Mouse (Mus musculus): ENCODE measurements around the gene Ticam1.

Gene Ticam1

DNA sequence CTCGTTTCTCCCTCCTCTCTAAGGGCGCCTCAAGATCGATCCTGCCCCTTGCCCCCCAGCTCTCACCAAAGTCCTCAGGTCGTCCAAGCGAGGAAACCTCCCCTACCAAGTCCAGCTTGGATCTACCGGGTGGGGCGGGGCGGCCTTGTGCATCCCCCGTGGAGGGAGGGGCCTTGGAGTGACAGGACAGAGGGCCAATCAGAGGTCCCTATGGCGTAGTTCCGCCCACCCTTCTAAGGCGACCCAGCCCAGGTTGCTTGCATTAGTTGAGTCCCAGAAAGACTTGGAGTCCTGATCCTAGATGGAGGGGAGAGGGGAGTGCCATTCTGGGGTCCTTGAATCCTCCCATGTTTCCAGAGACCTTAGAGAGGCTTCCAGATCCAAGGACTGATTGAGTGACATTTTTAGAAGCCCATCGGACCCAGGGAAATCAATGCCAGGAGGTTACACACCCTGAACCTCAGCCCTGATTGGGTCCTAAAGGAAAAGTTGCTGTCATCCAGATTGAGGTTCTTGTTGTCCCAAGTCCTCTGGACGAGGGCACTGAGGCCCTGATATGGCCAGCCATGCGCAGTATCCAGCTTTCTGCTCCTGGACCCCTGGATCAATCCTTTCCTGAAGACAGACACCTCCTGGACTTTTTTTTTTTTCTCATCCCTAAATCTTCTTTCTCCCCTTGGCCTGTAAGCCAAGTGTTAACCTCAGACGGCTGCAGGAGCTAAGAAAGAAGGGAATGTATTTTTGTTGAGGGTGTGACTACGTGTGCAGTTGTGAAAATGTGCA, 14.0 kb upstream of the Ticam1 start:
- DNase-seq (ENCODE audit: low read depth, low spot score): peak; percentile 92

- DNase-seq (ENCODE audit: low read depth, low spot score): peak; percentile 70
Measured at GRCm38 (mm10) chr17:56289371-56290331, 13.1 kb upstream of the Ticam1 start.

DNA sequence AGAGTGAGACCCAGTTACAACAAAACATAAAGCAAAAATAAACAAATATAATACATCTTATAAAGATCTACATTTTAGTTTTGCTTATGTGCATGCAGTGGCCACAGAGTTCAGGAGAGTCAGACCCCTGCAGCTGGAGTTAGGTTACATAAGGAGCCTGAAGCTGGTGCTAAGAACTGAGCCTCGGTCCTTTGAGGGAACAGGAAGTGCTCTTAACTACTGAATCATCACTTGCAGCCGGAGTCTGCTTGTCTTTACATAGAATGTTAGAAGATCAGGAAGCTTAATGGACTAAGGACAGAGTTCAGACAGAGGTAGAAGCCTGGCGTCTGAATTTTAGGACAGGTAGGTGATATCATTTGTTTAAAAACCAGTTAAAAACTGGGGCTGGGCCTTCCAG, 12.3 kb upstream of the Ticam1 start:
- no peak for DNase-seq (ENCODE audit: low read depth, low spot score)

GRCm38 (mm10) chr17:56287830-56288229, 11.2 kb upstream of the Ticam1 start:
- no peak for DNase-seq (ENCODE audit: low read depth, low spot score)

GRCm38 (mm10) chr17:56285995-56286394, 9.4 kb upstream of the Ticam1 start:
- no peak for DNase-seq (ENCODE audit: low read depth, low spot score)

DNA sequence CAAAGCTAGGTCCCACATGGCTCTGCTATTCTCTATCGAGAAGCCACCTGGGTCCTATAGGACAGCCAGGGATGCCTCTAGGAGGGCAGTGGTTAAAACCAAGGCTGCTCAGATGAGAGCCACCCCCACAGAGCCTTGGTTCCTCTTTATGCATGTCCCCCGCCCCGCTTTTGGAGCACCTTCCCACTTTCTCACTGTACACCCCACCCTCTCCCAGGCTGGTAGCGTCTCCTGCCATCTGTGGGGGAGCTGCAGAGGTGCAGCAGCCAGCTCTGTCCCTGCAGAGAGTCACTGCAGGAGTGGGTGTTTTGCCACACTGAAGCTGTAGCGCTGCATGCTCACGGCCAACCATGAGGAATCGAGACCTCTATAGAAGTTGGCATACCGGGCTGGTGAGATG, 6.7 kb upstream of the Ticam1 start:
- DNase-seq (ENCODE audit: low read depth, low spot score): no peak

DNA sequence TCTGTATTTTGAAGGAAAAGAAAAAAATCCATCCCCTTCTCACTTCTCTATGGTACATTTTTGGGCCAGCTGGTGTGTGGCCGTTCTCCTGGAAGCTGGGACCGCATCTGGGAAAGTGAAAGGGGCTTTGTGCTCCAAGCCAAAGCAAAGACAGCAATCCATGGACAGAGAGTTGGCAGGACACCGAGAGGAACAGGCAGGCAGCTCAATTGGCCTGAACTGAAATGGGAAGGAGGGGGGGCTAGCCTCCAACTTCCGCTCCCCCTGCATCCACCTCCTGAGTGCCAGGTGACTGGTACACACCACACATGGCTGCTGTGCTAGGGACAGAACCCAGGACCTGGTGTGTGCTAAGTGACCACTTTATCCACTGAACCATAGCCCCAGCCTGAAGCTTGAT, 6.2 kb upstream of the Ticam1 start:
- DNase-seq (ENCODE audit: low read depth, low spot score): no peak

DNA sequence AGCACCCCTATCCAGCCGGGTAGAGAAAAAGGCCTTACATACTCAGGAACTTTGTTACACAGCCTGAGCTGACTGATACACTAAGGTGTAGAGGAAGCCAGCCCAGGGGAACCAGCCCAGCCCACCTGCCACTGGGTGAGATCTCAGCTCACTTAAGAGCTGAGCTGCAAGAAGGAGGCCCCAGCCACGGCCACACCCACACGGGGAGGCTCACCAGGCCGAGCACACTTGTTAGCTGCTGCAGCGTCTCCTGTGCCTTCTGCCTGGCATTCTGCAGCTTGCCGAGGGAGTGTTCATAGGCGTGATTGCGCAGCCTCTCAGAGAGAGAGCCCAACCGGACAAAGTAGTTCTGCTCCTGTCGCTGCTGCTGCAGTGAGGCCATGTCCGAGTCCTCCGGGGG, 4.6 kb upstream of the Ticam1 start:
- DNase-seq (ENCODE audit: low read depth, low spot score): no peak

GRCm38 (mm10) chr17:56279481-56280155, 3.0 kb upstream of the Ticam1 start:
- DNase-seq (ENCODE audit: low read depth, low spot score): no peak

GRCm38 (mm10) chr17:56278340-56278739, 1.8 kb upstream of the Ticam1 start:
- no peak for DNase-seq (ENCODE audit: low read depth, low spot score)

- DNase-seq (ENCODE audit: low read depth, low spot score): no peak
Measured at GRCm38 (mm10) chr17:56277567-56277893, 944 bp upstream of the Ticam1 start.

DNA sequence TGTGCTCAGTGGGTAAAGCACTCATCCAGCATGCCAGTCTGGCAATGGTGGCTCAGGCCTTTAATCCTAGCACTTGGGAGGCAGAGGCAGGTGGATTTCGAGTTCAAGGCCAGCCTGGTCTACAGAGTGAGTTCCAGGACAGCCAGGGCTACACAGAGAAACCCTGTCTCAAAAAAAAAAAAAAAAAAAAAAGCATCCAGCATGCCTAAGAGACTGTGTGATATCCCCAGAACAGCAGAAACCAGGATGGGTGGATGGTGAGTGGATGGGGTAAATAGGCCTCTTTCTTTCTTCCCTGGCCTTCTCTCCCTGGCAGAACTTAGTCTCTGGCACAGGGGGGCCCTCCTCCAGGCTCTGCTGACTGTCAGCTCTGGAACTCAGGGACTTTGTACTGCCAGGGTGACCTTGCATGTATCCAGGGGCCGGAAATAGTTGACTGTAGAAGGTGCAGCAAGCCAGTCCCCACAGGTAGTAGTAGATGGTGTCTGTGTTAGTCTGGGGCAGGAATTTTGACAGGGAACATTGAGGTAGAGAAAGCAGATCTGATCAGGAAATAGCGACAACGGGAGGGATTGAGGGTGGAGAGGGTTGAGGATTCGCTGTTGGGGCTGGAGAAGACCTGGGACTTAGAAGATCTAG, 625 bp downstream of the Ticam1 start:
- no peak for DNase-seq (ENCODE audit: low read depth, low spot score)

DNA sequence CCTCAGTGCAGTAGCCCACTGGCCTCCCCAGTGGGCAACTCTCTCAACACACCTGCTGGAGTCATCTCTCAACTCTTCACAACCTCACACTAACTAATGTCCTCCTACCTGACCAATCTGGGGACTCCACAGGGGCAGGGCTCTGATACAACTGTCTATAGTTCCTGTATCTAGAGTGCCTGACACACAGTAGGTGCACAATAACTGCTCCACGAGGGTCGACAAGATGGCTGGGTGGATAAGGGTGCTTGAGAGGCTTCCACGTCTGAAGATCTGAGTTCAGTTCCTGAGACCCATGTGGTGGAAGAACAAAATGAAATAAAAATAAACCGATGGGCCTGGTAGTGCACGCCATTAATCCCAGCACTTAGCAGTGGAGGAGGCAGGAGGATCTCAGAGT, 2.6 kb downstream of the Ticam1 start:
- DNase-seq (ENCODE audit: low read depth, low spot score): no peak

DNA sequence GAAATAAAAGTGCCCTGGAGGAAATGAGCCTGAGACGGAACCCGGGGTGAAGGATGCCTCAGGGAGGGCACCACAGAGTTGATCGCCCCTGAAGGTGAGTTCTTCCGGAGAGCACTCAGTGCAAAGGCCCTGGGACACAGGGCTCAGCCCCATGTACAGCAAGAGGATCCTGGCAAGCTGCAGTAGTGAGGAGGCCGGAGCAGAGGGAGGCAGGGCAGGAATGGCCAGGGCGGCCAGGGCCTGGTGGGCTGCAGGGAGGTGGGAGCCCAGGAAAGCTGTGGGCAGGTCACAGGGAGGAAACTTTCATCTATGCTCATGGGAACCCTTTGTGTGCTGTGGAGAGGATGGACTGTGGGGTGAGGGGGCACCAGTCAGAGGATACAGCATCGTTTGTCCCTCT, 3.1 kb downstream of the Ticam1 start:
- DNase-seq (ENCODE audit: low read depth, low spot score): no peak

DNA sequence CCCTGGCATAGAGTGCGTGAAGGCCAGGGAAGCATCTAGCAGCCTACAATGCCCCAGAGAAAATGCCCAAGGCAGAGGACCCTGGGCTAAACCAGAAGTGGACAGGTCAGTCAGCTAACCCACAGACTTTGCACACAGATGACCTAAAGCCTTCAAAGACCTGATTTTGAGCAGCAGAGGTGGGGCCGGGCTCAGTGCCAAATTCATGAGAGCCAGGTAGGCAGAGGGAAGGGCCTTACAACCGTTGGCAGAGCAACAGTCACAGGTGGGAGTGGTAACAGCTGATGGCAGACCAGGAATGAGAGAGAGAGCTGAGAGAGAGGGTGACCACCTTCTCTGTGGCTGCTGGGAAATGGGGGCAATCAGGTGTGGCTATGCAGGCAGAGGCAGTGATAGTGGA, 3.9 kb downstream of the Ticam1 start:
- no peak for DNase-seq (ENCODE audit: low read depth, low spot score)

- no peak for DNase-seq (ENCODE audit: low read depth, low spot score)
Measured at GRCm38 (mm10) chr17:56271609-56272253, 4.9 kb downstream of the Ticam1 start.

- DNase-seq (ENCODE audit: low read depth, low spot score): no peak
Measured at GRCm38 (mm10) chr17:56269741-56270140, 6.8 kb downstream of the Ticam1 start.

DNA sequence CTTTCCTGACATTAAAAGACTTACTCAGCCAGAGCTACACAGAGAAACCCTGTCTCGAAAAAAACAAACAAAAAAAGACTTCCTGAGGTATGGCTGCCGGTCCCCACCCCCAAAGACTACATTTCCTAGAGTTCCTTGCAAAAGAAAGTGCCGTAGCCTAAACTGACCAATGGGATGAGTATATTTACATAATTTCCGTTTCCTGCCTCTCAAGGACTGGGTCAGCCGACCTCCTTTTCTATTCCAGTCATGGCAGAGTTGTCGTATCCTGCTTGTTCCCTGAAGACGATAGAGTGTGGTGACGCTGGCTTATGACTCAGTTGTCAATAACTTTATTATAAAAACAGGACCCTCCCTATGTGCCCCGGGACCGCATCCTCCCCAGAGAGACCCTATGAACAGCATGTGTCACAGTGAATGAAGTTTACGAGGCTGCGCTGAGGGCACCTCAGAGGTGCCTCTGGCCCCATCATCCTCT, 7.4 kb downstream of the Ticam1 start:
- peak; percentile 72 for DNase-seq (ENCODE audit: low read depth, low spot score)

DNA sequence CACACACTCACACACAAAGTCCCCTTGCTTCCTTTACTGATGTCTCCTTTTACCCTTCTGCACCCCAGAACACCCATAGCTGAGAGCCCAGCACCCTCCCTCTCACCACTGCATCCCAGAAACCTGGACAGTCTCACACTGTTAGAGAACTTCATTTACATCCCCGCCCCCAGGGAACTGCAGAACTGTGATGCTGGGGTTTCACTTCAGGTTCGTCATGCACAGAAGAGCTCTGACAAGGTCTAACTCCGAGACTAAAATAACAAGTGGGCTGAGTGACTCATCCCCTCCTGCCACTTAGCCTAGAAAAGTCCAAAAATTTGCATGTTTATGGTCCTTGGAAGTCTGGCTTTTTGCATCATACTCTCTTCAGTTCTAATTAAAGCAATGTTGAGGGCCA, 10.3 kb downstream of the Ticam1 start:
- no peak for DNase-seq (ENCODE audit: low read depth, low spot score)

- no peak for DNase-seq (ENCODE audit: low read depth, low spot score)
Measured at GRCm38 (mm10) chr17:56265869-56266268, 10.7 kb downstream of the Ticam1 start.

DNA sequence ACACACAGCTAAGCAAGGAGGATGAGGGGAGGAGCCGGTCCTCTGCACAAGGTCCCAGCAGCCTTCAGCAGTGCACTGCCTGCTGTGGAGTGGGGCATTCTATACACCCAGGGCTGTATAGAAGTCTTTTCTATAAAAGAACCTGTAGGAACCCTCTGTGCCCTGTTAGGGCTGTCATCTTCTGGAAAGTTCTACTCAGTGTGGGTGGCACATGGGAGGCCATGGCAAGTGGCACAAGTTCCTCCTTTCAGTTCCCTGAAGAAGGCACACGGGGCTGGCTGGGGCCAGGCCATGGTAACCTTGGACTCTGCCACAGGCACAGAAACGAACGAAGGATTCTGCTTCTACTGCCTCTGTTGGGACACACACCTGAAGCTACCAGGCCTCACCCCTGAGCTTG, 11.6 kb downstream of the Ticam1 start:
- DNase-seq (ENCODE audit: low read depth, low spot score): no peak
